Mouse (Mus musculus) C2C12 (cell line): ENCODE results near the gene Fer.

Experiments used
- CTCF ChIP-seq: IDR thresholded peaks from one replicate; pipeline ENCODE4 v1.5.1; 2011; ENCODE audit not compliant: control insufficient read depth, insufficient read depth, insufficient read length
- MAX ChIP-seq: IDR thresholded peaks from one replicate; pipeline ENCODE4 v1.6.1; 2011; ENCODE audit warnings: mild to moderate bottlenecking, control low read depth
- MYOD1 ChIP-seq: IDR thresholded peaks from one replicate; pipeline ENCODE4 v1.6.1; 2011; ENCODE audit warnings: low read depth; ENCODE audit not compliant: control insufficient read depth, insufficient read length
- MYOG ChIP-seq: IDR thresholded peaks from one replicate; pipeline ENCODE4 v1.6.1; 2011; ENCODE audit not compliant: control insufficient read depth, insufficient read length; ENCODE audit errors: extremely low read depth
- USF1 ChIP-seq: IDR thresholded peaks from one replicate; pipeline ENCODE4 v1.6.1; 2011; ENCODE audit warnings: low read depth, mild to moderate bottlenecking, control low read depth, moderate library complexity

DNA sequence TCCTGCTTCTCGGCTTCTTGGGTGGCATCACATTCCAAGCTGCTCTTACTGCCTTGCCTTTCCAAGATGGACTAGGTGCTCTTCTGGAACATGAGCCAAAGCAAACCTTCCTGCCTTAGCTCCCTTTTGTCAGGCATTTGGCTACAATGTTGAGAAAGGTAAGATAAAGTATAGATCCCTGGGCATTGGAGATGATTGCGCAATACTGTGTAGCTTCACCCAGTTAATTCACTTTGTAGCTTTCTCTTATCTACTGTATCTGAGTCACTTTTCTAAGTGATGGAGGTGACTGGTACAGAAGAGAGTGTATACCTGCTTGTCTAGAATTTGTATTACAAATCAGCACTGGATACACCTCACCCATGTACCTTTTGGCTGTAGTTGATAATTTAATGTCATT lies 24.1 kb downstream of the Fer start:
- TF ChIP-seq CTCF (no peak), MAX (no peak), MYOG (no peak), MYOD1 (no peak), USF1 (no peak)
